Mouse (Mus musculus) layer of hippocampus, postnatal 25 days (tissue): ENCODE results near the gene Tiam1. TPM values are rescaled to one million over a fixed set of nuclear protein-coding genes. Genes with fewer than 3 reads are reported as not detected.
A peak's percentile ranks its signal among the peaks of the same experiment; 100 is the strongest.

ENCODE experiments used
- DNase-seq, 2 experiments: peaks; one replicate each; pipeline ENCODE4 v3.0.0; 2022; ENCODE audit warnings: mixed read lengths in 2 of 2, low spot score in 1 of 2; ENCODE audit errors: extremely low spot score in 1 of 2
- total RNA-seq, 2 experiments: library from RNA; stranded (reverse); gene quantifications; 2 replicates each; pipeline ENCODE4 v1.2.3; 2021

Gene Tiam1
- total RNA-seq, 2 experiments from 2014 or later, result 93.4 to 114 TPM

GRCm38 (mm10) chr16:90070104-90070503 is 73.5 kb downstream of the Tiam1 start:
- no peak for DNase-seq

- DNase-seq, result no peak
Measured at GRCm38 (mm10) chr16:90069197-90069596, 74.4 kb downstream of the Tiam1 start.

GRCm38 (mm10) chr16:90052905-90053519 is 90.6 kb downstream of the Tiam1 start:
- no peak for DNase-seq

- DNase-seq, result no peak
Measured at GRCm38 (mm10) chr16:90052409-90052808, 91.2 kb downstream of the Tiam1 start.

GRCm38 (mm10) chr16:90051051-90051450 is 92.5 kb downstream of the Tiam1 start:
- DNase-seq, result no peak

- no peak for DNase-seq
Measured at GRCm38 (mm10) chr16:90047841-90048240, 95.7 kb downstream of the Tiam1 start.

- peak in 1 of 2 experiments; percentile 27 for DNase-seq
Measured at GRCm38 (mm10) chr16:90046494-90047158, 96.9 kb downstream of the Tiam1 start.

- DNase-seq, result no peak
Measured at GRCm38 (mm10) chr16:90045611-90046010, 98.0 kb downstream of the Tiam1 start.

- peak in 1 of 2 experiments; percentile 17 for DNase-seq
Measured at GRCm38 (mm10) chr16:90044004-90044754, 99.4 kb downstream of the Tiam1 start.

GRCm38 (mm10) chr16:90042874-90043273 is 100.7 kb downstream of the Tiam1 start:
- peak in 1 of 2 experiments; percentile 10 for DNase-seq

GRCm38 (mm10) chr16:90042386-90042785 is 101.2 kb downstream of the Tiam1 start:
- DNase-seq, result no peak

GRCm38 (mm10) chr16:90040771-90041364 is 102.7 kb downstream of the Tiam1 start:
- peak in 1 of 2 experiments; percentile 32 for DNase-seq

GRCm38 (mm10) chr16:90035595-90036110 is 107.9 kb downstream of the Tiam1 start:
- DNase-seq, result no peak

GRCm38 (mm10) chr16:90030355-90030754 is 113.2 kb downstream of the Tiam1 start:
- no peak for DNase-seq

GRCm38 (mm10) chr16:90027886-90028285 is 115.7 kb downstream of the Tiam1 start:
- no peak for DNase-seq

GRCm38 (mm10) chr16:90025526-90026172 is 117.9 kb downstream of the Tiam1 start:
- DNase-seq, result no peak

- DNase-seq, result no peak
Measured at GRCm38 (mm10) chr16:90023665-90024010, 119.9 kb downstream of the Tiam1 start.

- no peak for DNase-seq
Measured at GRCm38 (mm10) chr16:90022932-90023664, 120.5 kb downstream of the Tiam1 start.

- DNase-seq, result no peak
Measured at GRCm38 (mm10) chr16:90016046-90016445, 127.5 kb downstream of the Tiam1 start.

GRCm38 (mm10) chr16:90014596-90014995 is 129.0 kb downstream of the Tiam1 start:
- no peak for DNase-seq
